Mouse (Mus musculus) stomach, postnatal 0 days (tissue): ENCODE results near the gene Ltb4r2. TPM values are rescaled to one million over a fixed set of nuclear protein-coding genes. Genes with fewer than 3 reads are reported as not detected.

Experiments
- ATAC-seq: fragments of 200-750 bp; cut with Nextera tagmentation; 2 replicates; pipeline ENCODE4 v1.8.0; 2017; ENCODE audit not compliant: low FRiP score, low TSS enrichment
- DNase-seq: peaks from one replicate; pipeline ENCODE4 v3.0.0-alpha.2; 2016; ENCODE audit warnings: low spot score
- H3K27ac ChIP-seq: fragments of 300-500 bp; sonication (generic); replicated peaks from 2 replicates; pipeline ENCODE4 v1.5.1; 2014; ENCODE audit warnings: mild to moderate bottlenecking, control low read depth
- H3K27me3 ChIP-seq: fragments of 300-500 bp; sonication (generic); 2 replicates; pipeline ENCODE4 v1.6.1; 2014; ENCODE audit warnings: low read length; ENCODE audit not compliant: control insufficient read depth, insufficient read depth
- H3K36me3 ChIP-seq: fragments of 300-500 bp; sonication (generic); 2 replicates; pipeline ENCODE4 v1.6.1; 2014; ENCODE audit warnings: low read length, mixed read lengths; ENCODE audit not compliant: control insufficient read depth, insufficient read depth
- H3K4me1 ChIP-seq: fragments of 300-500 bp; sonication (generic); replicated peaks from 2 replicates; pipeline ENCODE4 v1.6.1; 2014; ENCODE audit warnings: antibody characterized with exemption; ENCODE audit not compliant: control insufficient read depth, insufficient read depth
- H3K4me2 ChIP-seq: fragments of 300-500 bp; sonication (generic); replicated peaks from 2 replicates; pipeline ENCODE4 v1.6.1; 2014; ENCODE audit warnings: low read depth, mild to moderate bottlenecking, control low read depth, moderate library complexity
- H3K4me3 ChIP-seq: fragments of 300-500 bp; sonication (generic); 2 replicates; pipeline ENCODE4 v1.5.1; 2014; ENCODE audit warnings: low read depth, low read length, control low read depth
- H3K9ac ChIP-seq: fragments of 300-500 bp; sonication (generic); 2 replicates; pipeline ENCODE4 v1.6.1; 2014; ENCODE audit warnings: mild to moderate bottlenecking, low read length, control low read depth, mixed read lengths
- H3K9me3 ChIP-seq: fragments of 300-500 bp; sonication (generic); 2 replicates; pipeline ENCODE4 v1.6.1; 2016; ENCODE audit warnings: low read length; ENCODE audit not compliant: control insufficient read depth
- CTCF ChIP-seq: IDR thresholded peaks from 2 replicates; pipeline ENCODE4 v1.5.1; 2016; ENCODE audit warnings: antibody characterized with exemption, low read depth, mild to moderate bottlenecking, moderate library complexity
- EP300 ChIP-seq: optimal IDR thresholded peaks from 2 replicates; pipeline ENCODE3; 2016; ENCODE audit warnings: antibody characterized with exemption
- WGBS: fragments of 180-500 bp; shearing (Covaris S2); extraction: QIAGEN DNeasy Blood & Tissue Kit; methylation state at CpG from one replicate; pipeline ENCODE4 v1.1.7; 2014; 5-methylcytosine and 5-hydroxymethylcytosine counted together
- polyA plus RNA-seq: library from polyadenylated mRNA; unstranded; fragments of >200 nt; fragmentation: Nextera tagmentation; extraction: Ambion mirVana; gene quantifications from 2 replicates; pipeline ENCODE4 v1.2.1, GENCODE M21; 2015

Gene Ltb4r2
- polyA plus RNA-seq, 1 experiment from 2014 or later, result 3.2 TPM

- no peak overlapping the region for H3K9ac ChIP-seq
- peak overlapping the region; percentile 53; the same call in 1 of the 2 replicates for H3K27ac ChIP-seq
- ATAC-seq (no peak), DNase-seq (no peak)
- no peak overlapping the region for H3K4me2 ChIP-seq
- no peak for TF ChIP-seq EP300
- no peak for TF ChIP-seq CTCF
- H3K36me3 ChIP-seq, result peaks cover 11% of the 10 kb centered on the region; the same call in 1 of the 2 replicates
- H3K27me3 ChIP-seq, result no peaks in the 10 kb centered on the region
- 92% methylated on average over 6 of the region's 6 CpGs for WGBS
- peaks cover 3% of the 10 kb centered on the region; the same call in 1 of the 2 replicates for H3K4me1 ChIP-seq
- H3K9me3 ChIP-seq, result no peaks in the 10 kb centered on the region
- H3K4me3 ChIP-seq, result no peak overlapping the region
Measured at GRCm38 (mm10) chr14:55716271-55716670, 45.0 kb upstream of the Ltb4r2 start.

DNA sequence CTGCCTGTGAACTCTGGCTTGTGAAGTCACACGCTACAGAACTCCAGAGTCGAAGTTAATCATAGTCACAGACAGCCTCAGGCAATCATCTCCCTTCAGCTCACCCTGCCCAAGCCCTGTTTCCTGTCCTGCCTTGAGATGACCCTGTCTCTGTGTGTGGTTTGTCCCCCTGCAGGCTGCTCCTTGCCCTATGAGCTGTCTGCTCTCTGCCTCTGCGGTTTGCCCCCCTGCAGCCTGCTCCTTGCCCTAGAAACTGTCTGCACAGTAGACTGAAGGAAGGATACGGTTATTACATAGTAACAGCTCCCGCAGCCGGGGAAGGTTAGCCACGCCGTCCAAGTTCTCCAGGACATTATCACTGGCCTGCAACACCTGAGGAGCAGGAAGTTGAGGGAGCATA lies 44.3 kb upstream of the Ltb4r2 start:
- 80% methylated on average over 8 of the region's 8 CpGs for WGBS
- TF ChIP-seq CTCF, result no peak
- TF ChIP-seq EP300, result no peak
- ATAC-seq, result no peak
- DNase-seq, result no peak
- Histone ChIP-seq H3K27ac (no peak overlapping the region), H3K9ac (no peak overlapping the region), H3K4me1 (peaks cover 3% of the 10 kb centered on the region; the same call in 1 of the 2 replicates), H3K36me3 (peaks cover 11% of the 10 kb centered on the region; the same call in 1 of the 2 replicates), H3K4me2 (no peak overlapping the region), H3K4me3 (no peak overlapping the region), H3K27me3 (no peaks in the 10 kb centered on the region), H3K9me3 (no peaks in the 10 kb centered on the region)

GRCm38 (mm10) chr14:55719737-55720136 lies 41.5 kb upstream of the Ltb4r2 start:
- H3K4me1 ChIP-seq, result no peaks in the 10 kb centered on the region
- TF ChIP-seq EP300 (no peak), CTCF (no peak)
- DNase-seq, result no peak
- H3K36me3 ChIP-seq, result peaks cover 11% of the 10 kb centered on the region; the same call in 1 of the 2 replicates
- no peak for ATAC-seq
- H3K9me3 ChIP-seq, result no peaks in the 10 kb centered on the region
- no peak overlapping the region for H3K4me2 ChIP-seq
- no peaks in the 10 kb centered on the region for H3K27me3 ChIP-seq
- no peak overlapping the region for H3K4me3 ChIP-seq
- H3K27ac ChIP-seq, result no peak overlapping the region
- no peak overlapping the region for H3K9ac ChIP-seq
- WGBS, result 83% methylated on average over 6 of the region's 6 CpGs

GRCm38 (mm10) chr14:55720666-55721065 lies 40.6 kb upstream of the Ltb4r2 start:
- no peak for DNase-seq
- TF ChIP-seq CTCF (no peak), EP300 (no peak)
- H3K4me3 ChIP-seq, result 0 out of 2 replicates have a peak overlapping the region, but pooled peaks have one; percentile 81
- 92% methylated on average over 12 of the region's 12 CpGs for WGBS
- no peak for ATAC-seq
- H3K9ac ChIP-seq, result no peak overlapping the region
- H3K9me3 ChIP-seq, result no peaks in the 10 kb centered on the region
- H3K27ac ChIP-seq, result no peak overlapping the region
- no peaks in the 10 kb centered on the region for H3K27me3 ChIP-seq
- H3K36me3 ChIP-seq, result peaks cover 11% of the 10 kb centered on the region; the same call in 1 of the 2 replicates
- H3K4me1 ChIP-seq, result no peaks in the 10 kb centered on the region
- no peak overlapping the region for H3K4me2 ChIP-seq

- no peaks in the 10 kb centered on the region for H3K27me3 ChIP-seq
- H3K4me3 ChIP-seq, result peak overlapping the region; percentile 81
- DNase-seq (no peak), ATAC-seq (no peak)
- peak overlapping the region; percentile 92; the same call in 1 of the 2 replicates for H3K27ac ChIP-seq
- no peaks in the 10 kb centered on the region for H3K9me3 ChIP-seq
- WGBS, result 72% methylated on average over 6 of the region's 6 CpGs
- H3K4me1 ChIP-seq, result no peaks in the 10 kb centered on the region
- TF ChIP-seq EP300 (no peak), CTCF (no peak)
- H3K4me2 ChIP-seq, result peak overlapping the region; percentile 70
- H3K36me3 ChIP-seq, result peaks cover 10% of the 10 kb centered on the region; the same call in 1 of the 2 replicates
- H3K9ac ChIP-seq, result peak overlapping the region; percentile 82
Measured at GRCm38 (mm10) chr14:55721076-55721475, 40.2 kb upstream of the Ltb4r2 start.

DNA sequence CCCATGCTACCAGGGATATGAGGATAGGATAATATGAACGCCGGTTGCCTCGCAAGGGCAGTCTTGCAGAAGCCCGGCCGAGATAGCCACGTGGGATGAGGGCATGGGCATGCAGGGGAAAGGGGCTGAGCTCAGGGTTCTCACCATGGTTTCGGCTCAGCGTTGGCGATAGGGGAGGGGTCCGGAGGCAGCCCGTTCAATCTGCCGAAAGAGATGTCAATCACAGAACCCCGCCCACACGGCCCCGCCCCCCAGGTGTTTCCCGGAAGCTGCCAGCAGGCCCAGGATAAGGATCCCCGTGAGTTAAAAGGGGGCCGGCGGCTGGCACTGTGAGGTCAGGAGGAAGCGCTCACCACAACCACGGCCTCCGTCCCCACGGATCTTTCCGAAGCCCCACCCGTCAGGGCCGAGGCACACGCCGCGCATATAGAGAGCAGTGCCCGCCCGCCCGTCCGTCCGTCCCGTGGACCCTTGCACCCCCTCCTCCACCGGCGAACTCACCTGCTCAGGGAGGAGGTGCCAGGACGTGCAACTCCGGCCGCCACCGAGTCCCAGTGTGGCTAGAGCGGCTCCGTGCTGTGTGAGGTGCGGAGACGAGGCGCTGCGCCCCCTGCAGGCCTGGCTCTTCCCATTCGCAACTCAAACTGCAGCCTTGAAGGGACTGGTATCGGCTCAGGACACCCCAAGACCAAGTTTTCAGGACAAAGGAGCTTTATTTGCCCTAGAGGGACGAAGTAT lies 39.4 kb upstream of the Ltb4r2 start, which contains the start of gene Rabggta:
Gene Rabggta (minus strand): TSS at position 564 of the 738 bp plus-strand sequence.
- Histone ChIP-seq H3K27me3 (no peaks in the 10 kb centered on the region), H3K9me3 (no peaks in the 10 kb centered on the region), H3K4me3 (peak within 1 kb of the TSS; percentile 81), H3K9ac (peak within 1 kb of the TSS; percentile 82), H3K4me1 (no peaks in the 10 kb centered on the region), H3K4me2 (peak within 1 kb of the TSS; percentile 70), H3K36me3 (peaks cover 8% of the 10 kb centered on the region; the same call in 1 of the 2 replicates), H3K27ac (peak within 1 kb of the TSS; percentile 92)
- under 1% methylated on average over 47 of the region's 50 CpGs for WGBS
- peak; percentile 97 for TF ChIP-seq CTCF
- no peak for TF ChIP-seq EP300
- ATAC-seq, result peak; percentile 95
- peak; percentile 97 for DNase-seq
